Mouse (Mus musculus) lung, embryonic 16.5 days (tissue): ENCODE measurements at regions not wholly inside any gene's neighbourhood (a gene's known extent, or its start where the extent isn't known, plus 50 kb on each side); places are given as distances from the start of the nearest gene placed in this dataset.

Source experiments
- ATAC-seq: fragments of 200-750 bp; cut with Nextera tagmentation; 2 replicates; pipeline ENCODE4 v1.8.0; 2017; ENCODE audit warnings: low read depth, mild to moderate bottlenecking, moderate library complexity
- H3K27ac ChIP-seq: fragments of 300-500 bp; sonication (generic); 2 replicates; pipeline ENCODE4 v1.5.1; 2014; ENCODE audit warnings: mild to moderate bottlenecking, control low read depth, low read length
- H3K27me3 ChIP-seq: fragments of 300-500 bp; sonication (generic); 2 replicates; pipeline ENCODE4 v1.6.1; 2014; ENCODE audit warnings: low read depth, low read length, mixed read lengths; ENCODE audit not compliant: control insufficient read depth, insufficient read depth
- H3K36me3 ChIP-seq: fragments of 300-500 bp; sonication (generic); 2 replicates; pipeline ENCODE4 v1.6.1; 2014; ENCODE audit warnings: low read length; ENCODE audit not compliant: control insufficient read depth, insufficient read depth
- H3K4me1 ChIP-seq: fragments of 300-500 bp; sonication (generic); replicated peaks from 2 replicates; pipeline ENCODE4 v1.6.1; 2014; ENCODE audit warnings: low read length, mixed read lengths; ENCODE audit not compliant: control insufficient read depth, insufficient read depth
- H3K4me2 ChIP-seq: fragments of 300-500 bp; sonication (generic); 2 replicates; pipeline ENCODE4 v1.6.1; 2014; ENCODE audit warnings: low read depth, low read length, control low read depth
- H3K4me3 ChIP-seq: fragments of 300-500 bp; sonication (generic); 2 replicates; pipeline ENCODE4 v1.5.1; 2014; ENCODE audit warnings: mild to moderate bottlenecking, low read length, control low read depth
- H3K9ac ChIP-seq: fragments of 300-500 bp; sonication (generic); 2 replicates; pipeline ENCODE4 v1.6.1; 2014; ENCODE audit warnings: low read length, control low read depth
- H3K9me3 ChIP-seq: fragments of 300-500 bp; sonication (generic); 2 replicates; pipeline ENCODE4 v1.6.1; 2016; ENCODE audit warnings: low read length; ENCODE audit not compliant: control insufficient read depth
- WGBS: fragments of 180-500 bp; shearing (Covaris S2); extraction: QIAGEN DNeasy Blood & Tissue Kit; methylation state at CpG from one replicate; pipeline ENCODE4 v1.1.7; 2014; 5-methylcytosine and 5-hydroxymethylcytosine counted together

DNA sequence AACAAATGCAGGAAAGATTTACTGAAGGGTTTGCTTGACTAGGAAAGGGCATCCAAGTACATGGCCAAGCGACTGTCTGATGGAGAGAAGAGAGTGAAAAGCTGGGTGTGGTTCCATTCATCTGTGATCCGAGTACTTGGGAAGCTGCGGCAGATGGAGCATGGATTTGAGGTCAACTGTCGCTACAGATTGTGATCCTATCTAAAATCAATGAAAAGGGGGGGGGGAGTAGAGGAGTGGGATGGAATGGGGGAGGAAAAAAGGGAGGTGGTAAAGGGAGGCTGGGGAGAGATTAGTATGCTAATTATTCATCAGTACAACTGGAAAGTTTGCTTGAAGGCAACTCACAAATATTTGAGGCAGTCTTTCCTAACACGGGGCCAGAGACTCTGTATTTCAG is 213.4 kb downstream of the Dyrk2 start:
- Histone ChIP-seq H3K36me3 (no peaks in the 10 kb centered on the region), H3K4me3 (no peak overlapping the region), H3K9me3 (no peaks in the 10 kb centered on the region), H3K27me3 (no peaks in the 10 kb centered on the region), H3K4me2 (no peak overlapping the region), H3K27ac (no peak overlapping the region), H3K4me1 (no peaks in the 10 kb centered on the region), H3K9ac (no peak overlapping the region)
- 79% methylated on average over 5 of the region's 5 CpGs for WGBS
- no peak for ATAC-seq

- Histone ChIP-seq H3K27ac (no peak overlapping the region), H3K27me3 (no peaks in the 10 kb centered on the region), H3K9me3 (no peaks in the 10 kb centered on the region), H3K4me3 (no peak overlapping the region), H3K4me2 (no peak overlapping the region), H3K36me3 (no peaks in the 10 kb centered on the region), H3K4me1 (no peaks in the 10 kb centered on the region), H3K9ac (no peak overlapping the region)
- ATAC-seq = no peak
- WGBS = 46% methylated on average over 3 of the region's 3 CpGs
Measured at GRCm38 (mm10) chr10:118666009-118666408, 204.0 kb downstream of the Dyrk2 start.

DNA sequence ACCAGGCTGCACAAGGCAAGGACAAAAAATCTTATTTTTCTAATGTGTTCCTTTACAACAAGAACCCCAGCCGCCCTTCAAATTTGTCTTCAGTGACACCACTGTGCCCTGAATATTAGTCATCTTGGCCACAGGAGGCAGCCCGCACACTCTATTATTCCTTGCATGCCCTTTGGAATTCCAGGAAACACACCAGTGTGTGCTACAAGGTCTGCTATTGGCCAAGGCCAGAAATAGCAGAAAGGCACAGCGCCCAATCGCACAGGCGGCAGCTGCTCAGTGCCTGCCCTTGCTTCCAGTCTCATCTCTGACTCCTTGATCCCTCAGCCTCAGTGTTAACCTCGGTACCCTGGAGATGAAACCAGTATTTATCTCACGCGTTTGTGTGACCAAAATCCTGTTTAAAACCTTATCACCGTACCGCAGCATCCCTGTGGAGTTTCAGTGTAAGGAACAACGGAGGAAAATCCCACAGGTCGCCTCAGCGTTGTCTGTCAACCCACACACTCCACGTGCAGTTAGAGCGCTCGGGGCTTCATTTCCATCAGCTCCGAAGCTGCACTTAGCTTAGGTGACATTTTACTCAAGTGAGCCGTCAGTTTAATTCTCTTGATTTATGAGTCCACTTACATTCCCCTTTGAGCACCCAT is 194.1 kb downstream of the Dyrk2 start:
- no peaks in the 10 kb centered on the region for H3K36me3 ChIP-seq
- H3K4me1 ChIP-seq = no peaks in the 10 kb centered on the region
- peaks cover 6% of the 10 kb centered on the region; the same call in 1 of the 2 replicates for H3K9me3 ChIP-seq
- ATAC-seq = no peak
- H3K27ac ChIP-seq = no peak overlapping the region
- 28% methylated on average over 18 of the region's 18 CpGs for WGBS
- no peaks in the 10 kb centered on the region for H3K27me3 ChIP-seq
- no peak overlapping the region for H3K4me3 ChIP-seq
- peak overlapping the region; percentile 19; the same call in 1 of the 2 replicates for H3K4me2 ChIP-seq
- H3K9ac ChIP-seq = no peak overlapping the region

DNA sequence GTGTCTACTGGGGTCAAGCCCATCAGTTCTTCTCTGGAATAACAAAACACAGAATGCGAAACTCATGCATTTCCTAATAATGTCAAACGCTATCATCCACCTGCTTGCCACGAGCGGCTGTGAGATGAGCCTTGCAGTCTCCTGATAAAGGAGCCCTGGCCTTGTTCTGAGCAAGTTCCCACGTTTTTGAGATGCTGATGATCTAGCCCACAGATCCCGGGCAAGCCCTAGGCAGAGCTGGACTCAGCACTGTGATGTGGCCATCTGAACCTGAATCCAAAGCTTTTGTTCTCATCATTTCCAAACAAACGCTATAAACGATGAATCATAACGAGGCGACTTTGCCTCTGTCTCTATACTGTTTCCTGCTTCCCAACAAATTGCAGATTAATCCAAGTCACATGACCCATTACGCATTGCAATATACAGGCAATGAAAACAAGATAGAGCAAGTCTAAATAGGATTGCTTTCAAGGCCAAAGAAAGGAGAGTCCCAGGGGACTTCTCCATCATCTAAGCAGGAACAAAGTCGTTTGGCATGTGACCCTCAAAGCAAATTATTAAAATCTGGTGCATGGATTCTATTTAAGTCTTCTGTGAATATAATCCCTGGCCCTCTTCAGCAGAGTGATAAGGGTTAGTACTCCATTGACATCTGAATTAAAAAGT is 191.1 kb downstream of the Dyrk2 start:
- H3K27ac ChIP-seq = no peak overlapping the region
- no peak overlapping the region for H3K9ac ChIP-seq
- H3K27me3 ChIP-seq = no peaks in the 10 kb centered on the region
- no peaks in the 10 kb centered on the region for H3K4me1 ChIP-seq
- H3K4me3 ChIP-seq = no peak overlapping the region
- WGBS = 67% methylated on average over 12 of the region's 12 CpGs
- no peaks in the 10 kb centered on the region for H3K36me3 ChIP-seq
- ATAC-seq = no peak
- no peak overlapping the region for H3K4me2 ChIP-seq
- no peaks in the 10 kb centered on the region for H3K9me3 ChIP-seq

GRCm38 (mm10) chr10:118679507-118679906 is 190.5 kb downstream of the Dyrk2 start:
- no peaks in the 10 kb centered on the region for H3K9me3 ChIP-seq
- H3K4me1 ChIP-seq = no peaks in the 10 kb centered on the region
- no peaks in the 10 kb centered on the region for H3K36me3 ChIP-seq
- no peaks in the 10 kb centered on the region for H3K27me3 ChIP-seq
- no peak for ATAC-seq
- H3K27ac ChIP-seq = no peak overlapping the region
- no peak overlapping the region for H3K4me2 ChIP-seq
- WGBS = 92% methylated on average over 5 of the region's 5 CpGs
- H3K9ac ChIP-seq = no peak overlapping the region
- H3K4me3 ChIP-seq = no peak overlapping the region

DNA sequence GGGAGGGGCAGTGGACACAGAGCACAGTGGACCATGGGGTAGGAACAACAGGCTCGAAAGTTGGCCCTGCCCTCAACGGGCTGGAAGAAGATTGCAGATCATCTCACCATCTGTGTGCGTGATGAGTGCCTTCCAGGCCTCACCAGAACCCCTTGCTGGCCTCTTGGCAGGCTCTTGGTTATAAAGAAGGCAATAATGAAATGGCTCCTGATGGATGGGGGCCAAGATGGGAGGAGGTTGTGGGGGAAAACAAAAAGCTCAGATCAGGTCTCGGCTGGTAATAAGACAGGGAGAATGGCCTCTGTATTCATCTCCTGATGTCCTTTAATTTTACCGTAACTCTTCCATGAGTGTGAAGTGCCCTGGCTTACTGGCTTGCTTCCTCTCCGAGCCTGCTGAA is 189.1 kb downstream of the Dyrk2 start:
- H3K9ac ChIP-seq = no peak overlapping the region
- ATAC-seq = no peak
- 69% methylated on average over 6 of the region's 6 CpGs for WGBS
- H3K9me3 ChIP-seq = no peaks in the 10 kb centered on the region
- no peaks in the 10 kb centered on the region for H3K27me3 ChIP-seq
- no peak overlapping the region for H3K4me2 ChIP-seq
- H3K27ac ChIP-seq = no peak overlapping the region
- H3K4me3 ChIP-seq = no peak overlapping the region
- H3K36me3 ChIP-seq = no peaks in the 10 kb centered on the region
- no peaks in the 10 kb centered on the region for H3K4me1 ChIP-seq

DNA sequence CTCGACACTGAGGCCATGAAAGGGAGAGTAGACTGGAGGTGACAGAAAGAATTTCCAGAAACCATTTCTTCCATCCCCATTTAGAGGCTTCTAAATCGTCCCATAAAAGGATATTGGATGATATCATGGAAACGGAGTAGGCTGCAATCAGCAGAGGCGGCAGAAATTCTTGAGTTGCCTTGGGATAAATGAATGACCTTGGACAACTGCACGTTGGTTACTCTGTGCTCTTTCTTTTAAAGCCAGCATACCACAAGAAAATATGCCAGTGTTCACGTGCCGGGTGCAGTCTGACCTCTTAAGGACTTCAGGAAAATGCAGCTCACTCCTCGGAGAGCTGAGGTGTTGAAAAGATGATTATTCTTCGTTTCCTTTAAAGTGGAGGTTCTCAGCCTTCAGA is 186.7 kb downstream of the Dyrk2 start:
- no peak for ATAC-seq
- WGBS = 57% methylated on average over 9 of the region's 9 CpGs
- H3K4me1 ChIP-seq = no peaks in the 10 kb centered on the region
- no peak overlapping the region for H3K4me2 ChIP-seq
- H3K9me3 ChIP-seq = no peaks in the 10 kb centered on the region
- H3K4me3 ChIP-seq = no peak overlapping the region
- no peak overlapping the region for H3K9ac ChIP-seq
- H3K27me3 ChIP-seq = no peaks in the 10 kb centered on the region
- H3K27ac ChIP-seq = no peak overlapping the region
- no peaks in the 10 kb centered on the region for H3K36me3 ChIP-seq

DNA sequence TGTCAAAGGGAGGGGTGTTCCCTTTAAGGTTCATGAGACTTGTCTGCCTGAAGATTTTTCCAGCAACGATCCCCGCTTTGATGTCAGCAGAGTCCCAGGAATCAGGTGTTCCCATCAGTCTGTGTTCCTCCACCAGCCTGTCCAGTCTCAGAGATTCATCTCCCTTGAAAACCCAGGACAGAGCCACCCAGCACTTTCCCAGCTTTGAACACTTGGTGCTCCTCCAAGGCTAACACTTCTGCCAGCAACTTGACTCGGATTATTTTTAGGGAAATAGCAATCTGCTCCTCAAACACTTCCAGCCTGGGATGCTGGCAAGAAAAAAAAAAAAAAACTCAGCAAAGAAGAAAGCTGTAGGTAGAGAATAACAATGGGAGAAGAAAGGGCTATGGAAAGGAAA is 170.7 kb downstream of the Dyrk2 start:
- ATAC-seq = no peak
- 62% methylated on average over 3 of the region's 3 CpGs for WGBS
- H3K36me3 ChIP-seq = no peaks in the 10 kb centered on the region

DNA sequence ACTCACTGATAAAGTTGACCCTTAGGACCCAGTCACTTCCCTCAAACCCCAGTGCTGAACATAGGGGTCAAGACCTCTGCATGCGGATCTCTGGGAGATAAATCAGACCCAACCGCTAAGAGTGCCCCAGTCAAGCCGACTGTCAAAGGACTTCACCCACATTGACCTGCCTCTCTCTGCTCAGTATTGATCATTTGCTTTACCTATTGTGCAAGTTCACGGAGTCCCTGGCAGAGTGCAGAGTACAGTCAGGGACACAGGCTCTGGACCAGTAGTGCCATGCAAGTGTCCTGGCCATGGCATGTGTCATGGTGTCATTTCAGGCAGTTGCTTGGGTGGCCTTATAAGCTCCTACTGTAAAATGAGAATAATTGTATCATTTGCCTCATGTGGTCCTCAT is 169.9 kb downstream of the Dyrk2 start:
- Histone ChIP-seq H3K36me3 (no peaks in the 10 kb centered on the region), H3K4me2 (no peak overlapping the region), H3K27ac (no peak overlapping the region), H3K9me3 (no peaks in the 10 kb centered on the region), H3K27me3 (no peaks in the 10 kb centered on the region), H3K4me1 (no peaks in the 10 kb centered on the region), H3K4me3 (no peak overlapping the region), H3K9ac (no peak overlapping the region)
- no peak for ATAC-seq
- 85% methylated on average over 4 of the region's 4 CpGs for WGBS

More for the DNA sequence above, 170.7 kb downstream of the Dyrk2 start:
- Histone ChIP-seq H3K9me3 (no peaks in the 10 kb centered on the region), H3K4me2 (no peak overlapping the region), H3K4me1 (no peaks in the 10 kb centered on the region), H3K4me3 (no peak overlapping the region), H3K27ac (no peak overlapping the region), H3K27me3 (no peaks in the 10 kb centered on the region), H3K9ac (no peak overlapping the region)
